Mouse (Mus musculus): ENCODE data around the gene Acot8.

Acot8 gene

DNA sequence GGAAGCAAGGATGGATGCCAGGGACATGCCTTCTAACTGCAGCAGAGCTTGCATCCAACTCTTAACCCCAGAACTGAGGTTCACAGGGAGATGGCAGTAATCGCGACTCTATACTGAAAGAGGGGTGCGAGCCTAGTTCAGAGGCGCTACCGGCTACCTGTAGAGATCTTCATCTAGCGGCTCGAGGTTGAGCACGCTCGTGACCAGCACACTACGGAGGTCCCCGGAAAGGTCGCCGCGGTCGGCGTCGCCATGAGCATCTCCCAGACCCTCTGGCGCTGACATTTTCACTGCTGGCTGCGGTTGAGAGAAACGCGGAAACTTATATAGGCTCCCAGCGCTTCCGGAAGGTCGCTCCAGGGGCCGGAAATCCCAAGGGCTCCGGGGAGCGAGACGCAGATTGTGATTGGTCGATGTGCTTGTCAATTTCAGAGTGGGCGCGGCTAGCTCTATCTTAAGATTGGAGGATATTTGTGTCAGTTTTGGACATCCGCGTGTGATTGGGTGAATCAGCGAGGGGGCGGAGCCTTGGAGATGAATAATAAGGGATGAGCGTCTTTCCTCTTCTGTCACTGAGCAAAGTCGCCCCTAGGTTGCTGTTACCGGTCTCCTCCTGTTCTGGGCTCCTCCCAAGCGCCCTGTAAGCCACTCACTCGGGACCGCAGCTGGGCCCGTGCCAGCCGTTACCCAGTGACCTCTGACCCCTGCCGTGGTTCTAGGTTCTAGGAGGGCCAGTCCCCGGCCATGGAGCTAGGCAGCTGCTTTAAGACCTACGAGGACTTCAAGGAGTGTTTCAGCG, at the start of gene Acot8, which contains the start of gene Zswim3:
Gene Acot8, minus strand, starts transcription at position 350 of the 799 bp plus-strand sequence.
Gene Zswim3, plus strand, starts transcription at position 566 of the 799 bp plus-strand sequence.
- DNase-seq (ENCODE audit: low spot score in 2 of 2) = peak; percentile 98 to 99

GRCm38 (mm10) chr2:164850061-164850460, 45.4 kb upstream of the Acot8 start:
- no peak for DNase-seq (ENCODE audit: low spot score in 2 of 2)

GRCm38 (mm10) chr2:164845782-164846181, 41.1 kb upstream of the Acot8 start:
- no peak for DNase-seq (ENCODE audit: low spot score in 2 of 2)

DNA sequence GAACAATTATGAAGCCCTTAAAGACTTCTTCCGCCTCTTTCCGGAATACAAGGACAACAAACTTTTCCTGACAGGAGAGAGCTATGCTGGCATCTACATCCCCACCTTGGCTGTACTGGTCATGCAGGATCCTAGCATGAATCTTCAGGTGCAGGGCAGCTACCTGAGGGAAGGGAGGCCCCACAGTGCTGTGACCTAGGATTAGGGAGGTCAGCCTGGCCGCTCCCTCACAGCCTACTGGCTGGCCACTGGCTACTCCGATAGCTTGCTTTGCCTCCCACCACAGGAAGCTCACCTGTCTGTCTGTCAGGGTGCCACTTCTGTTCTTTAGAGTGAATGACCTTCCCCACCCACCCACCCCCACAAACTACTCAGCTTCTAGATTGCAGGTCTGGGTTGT, 30.5 kb upstream of the Acot8 start:
- DNase-seq (ENCODE audit: low spot score in 2 of 2) = no peak

DNA sequence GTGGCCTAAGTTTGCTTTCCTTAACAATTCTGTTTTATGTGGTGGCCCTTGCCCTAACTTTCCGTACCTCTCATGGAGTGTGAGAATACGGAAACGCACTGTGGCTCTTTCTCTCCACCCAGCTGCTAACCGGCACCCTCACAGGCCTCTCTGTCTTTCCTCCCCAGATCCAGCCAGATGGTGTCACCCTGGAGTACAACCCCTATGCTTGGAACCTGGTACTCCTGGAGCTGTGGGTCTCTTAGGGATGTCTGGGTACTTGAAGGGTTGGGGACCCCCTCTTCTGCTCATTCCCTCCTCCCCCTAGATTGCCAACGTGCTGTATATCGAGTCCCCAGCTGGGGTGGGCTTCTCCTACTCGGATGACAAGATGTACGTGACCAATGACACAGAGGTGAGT, 29.8 kb upstream of the Acot8 start:
- DNase-seq (ENCODE audit: low spot score in 2 of 2) = no peak

DNA sequence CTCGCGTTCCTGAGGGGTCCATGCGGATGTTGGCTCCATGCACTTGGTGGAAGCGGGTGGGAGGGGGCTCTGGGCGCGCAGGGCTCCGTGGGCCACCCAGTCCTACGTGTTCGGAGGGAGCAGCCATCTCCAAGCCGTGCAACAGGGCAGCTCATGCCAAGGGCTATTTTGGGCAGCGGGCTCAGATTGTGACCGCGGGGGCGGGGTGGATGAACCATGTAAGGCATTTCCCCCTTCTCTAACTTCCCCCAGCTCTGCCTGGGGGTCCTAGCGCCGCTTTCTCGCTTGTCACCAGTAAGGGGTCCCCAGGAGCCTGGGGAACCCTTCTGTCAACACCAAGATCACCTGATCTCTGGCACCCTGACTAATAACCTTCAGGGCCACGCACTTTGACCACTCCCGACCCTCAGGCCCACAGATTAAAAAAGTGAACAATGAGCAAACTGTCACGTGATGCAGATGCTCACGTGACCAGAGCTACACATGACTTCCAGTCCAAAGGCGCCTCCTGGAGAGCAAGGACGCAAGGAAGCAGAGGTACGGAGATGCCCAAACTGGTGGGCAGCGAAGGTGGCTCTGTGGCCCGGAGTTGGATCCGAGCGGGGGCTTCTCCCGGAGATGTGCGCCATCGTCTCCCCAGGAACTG, 28.8 kb upstream of the Acot8 start, which contains the start of gene Neurl2:
Gene Neurl2, minus strand, starts transcription at position 143 of the 646 bp plus-strand sequence.
- peak; percentile 76 to 90 for DNase-seq (ENCODE audit: low spot score in 2 of 2)

GRCm38 (mm10) chr2:164832748-164833301, 28.1 kb upstream of the Acot8 start, which contains the start of gene Ctsa:
Gene Ctsa, plus strand, starts transcription at chr2:164832873.
- peak; percentile 60 to 67 for DNase-seq (ENCODE audit: low spot score in 2 of 2)

DNA sequence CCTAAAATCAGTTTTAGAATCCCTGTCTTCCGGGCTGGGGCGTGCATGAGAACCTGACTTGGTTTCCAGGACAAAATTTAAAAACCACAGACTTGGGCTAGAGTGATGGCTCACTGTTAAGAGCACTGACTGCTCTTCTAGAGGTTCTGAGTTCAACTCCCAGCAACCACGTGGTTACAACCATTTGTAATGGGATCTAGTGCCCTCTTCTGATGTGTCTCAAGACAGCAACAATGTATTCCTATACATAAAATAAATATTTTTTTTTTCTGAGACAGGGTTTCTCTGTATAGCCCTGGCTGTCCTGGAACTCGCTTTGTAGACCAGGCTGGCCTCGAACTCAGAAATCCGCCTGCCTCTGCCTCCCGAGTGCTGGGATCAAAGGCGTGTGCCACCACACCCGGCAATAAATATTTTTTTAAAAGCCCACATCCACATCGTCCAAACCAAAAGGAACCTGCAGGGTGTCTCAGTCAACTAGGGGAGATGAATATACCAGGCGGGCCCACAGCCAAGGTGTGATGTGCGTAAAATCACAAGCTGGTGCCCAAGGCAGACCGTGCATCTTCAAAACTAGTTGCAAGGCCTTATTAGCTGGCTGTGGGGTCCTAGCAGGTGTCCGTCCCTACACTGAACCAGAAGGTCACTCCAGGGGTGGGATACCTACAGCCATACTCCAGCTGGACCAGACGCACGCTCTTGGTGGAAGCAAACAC, 27.5 kb upstream of the Acot8 start:
- DNase-seq (ENCODE audit: low spot score in 2 of 2) = peak in 1 of 2 experiments; percentile 39

DNA sequence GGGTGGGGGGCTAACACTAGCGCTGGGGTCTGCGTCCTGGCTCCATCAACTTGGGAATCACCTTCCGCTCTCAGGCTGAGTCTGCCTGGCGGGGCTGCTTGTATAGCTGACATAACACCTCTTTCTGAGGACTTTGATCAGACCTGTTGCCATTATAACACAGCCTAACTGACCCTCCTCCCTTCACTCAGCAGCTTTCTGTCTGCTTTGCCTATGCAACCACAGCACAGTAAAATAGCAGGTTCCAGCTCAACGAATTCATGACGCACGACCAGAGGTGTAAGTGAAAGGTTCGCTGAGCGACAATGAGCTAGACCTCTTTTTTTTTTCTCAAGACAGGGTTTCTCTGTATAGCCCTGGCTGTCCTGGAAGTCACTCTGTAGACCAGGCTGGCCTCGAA, 26.3 kb upstream of the Acot8 start:
- DNase-seq (ENCODE audit: low spot score in 2 of 2) = no peak

DNA sequence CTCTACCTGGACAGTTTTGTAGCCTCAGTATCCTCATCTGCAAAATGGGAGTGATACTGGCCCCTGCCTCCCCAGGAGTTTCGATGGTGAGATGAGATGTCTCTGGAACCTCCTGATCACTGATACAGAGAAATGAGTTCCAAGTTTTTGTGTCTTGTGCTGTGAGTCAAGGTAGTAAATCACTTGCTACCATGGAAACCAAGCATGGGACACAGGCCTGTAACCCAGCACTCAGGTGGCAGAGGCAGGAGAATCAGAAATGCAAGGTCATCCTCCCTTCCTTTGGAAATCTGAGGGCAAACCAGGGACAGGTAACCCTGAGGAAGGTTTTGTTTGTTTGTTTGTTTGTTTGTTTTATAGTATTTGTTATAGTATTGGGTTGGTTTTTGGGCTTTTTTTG, 24.4 kb upstream of the Acot8 start:
- no peak for DNase-seq (ENCODE audit: low spot score in 2 of 2)

DNA sequence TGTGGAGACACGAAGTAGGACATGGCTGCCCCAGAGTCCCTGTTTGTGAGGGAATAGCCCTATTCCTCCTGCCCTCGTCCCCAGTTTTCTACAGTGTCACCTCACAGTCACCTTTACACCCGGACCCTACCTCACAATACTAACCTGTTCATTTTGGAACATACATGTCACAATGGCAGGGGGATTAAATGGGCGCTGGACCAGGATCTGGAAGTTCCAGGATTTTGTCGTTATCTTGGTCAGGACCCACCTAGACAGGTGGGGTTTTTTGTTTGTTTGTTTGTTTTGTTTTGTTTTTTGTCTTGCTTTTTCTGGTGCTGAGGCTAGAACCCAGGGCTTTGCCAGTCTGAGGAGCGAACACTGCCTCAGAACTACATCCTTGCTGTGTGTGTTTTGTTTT, 23.8 kb upstream of the Acot8 start, which contains the start of gene Spata25:
Gene Spata25, minus strand, starts transcription at position 101 of the 400 bp plus-strand sequence.
- no peak for DNase-seq (ENCODE audit: low spot score in 2 of 2)

- no peak for DNase-seq (ENCODE audit: low spot score in 2 of 2)
Observed at GRCm38 (mm10) chr2:164827146-164827850, 22.6 kb upstream of the Acot8 start.

DNA sequence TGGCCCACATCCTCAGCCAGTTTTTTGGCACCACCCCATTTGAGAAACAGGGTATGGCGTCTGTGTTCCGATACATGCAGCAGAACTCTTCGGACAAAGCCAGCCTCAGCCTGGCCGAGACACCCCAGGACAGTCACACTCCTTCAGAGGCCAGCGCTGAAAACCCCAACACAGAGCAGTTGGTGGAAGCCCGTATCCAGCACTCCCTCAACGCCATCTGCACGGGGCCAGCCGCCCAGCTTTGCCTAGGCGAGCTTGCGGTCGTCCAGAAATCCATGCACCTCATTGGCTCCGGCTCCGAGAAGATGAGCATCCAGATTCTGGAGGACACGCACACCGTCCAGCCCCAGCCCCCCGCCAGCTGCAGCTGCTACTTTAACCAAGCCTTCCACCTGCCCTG, 20.8 kb upstream of the Acot8 start:
- no peak for DNase-seq (ENCODE audit: low spot score in 2 of 2)

DNA sequence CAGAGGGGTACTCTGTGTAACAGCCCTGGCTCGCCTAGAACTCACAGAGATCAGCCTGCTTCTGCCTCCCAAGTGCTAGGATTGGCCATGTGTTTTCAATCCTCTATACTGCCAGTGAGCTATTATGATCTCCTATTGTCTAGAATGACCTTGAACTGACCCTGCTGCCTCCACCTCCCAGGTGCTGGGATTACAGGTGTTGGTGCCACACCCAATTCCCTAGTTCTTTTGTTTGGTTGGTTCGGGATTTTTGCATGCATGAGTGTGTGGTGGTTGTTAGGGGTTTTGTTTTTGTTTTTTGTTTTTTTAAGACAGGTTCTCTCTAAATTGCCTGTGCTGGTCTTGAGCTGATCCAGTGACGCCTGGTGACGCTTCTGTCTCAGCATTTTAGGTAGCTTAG, 19.3 kb upstream of the Acot8 start:
- no peak for DNase-seq (ENCODE audit: low spot score in 2 of 2)

- DNase-seq (ENCODE audit: low spot score in 2 of 2) = no peak
Observed at GRCm38 (mm10) chr2:164823181-164823585, 18.5 kb upstream of the Acot8 start.

DNA sequence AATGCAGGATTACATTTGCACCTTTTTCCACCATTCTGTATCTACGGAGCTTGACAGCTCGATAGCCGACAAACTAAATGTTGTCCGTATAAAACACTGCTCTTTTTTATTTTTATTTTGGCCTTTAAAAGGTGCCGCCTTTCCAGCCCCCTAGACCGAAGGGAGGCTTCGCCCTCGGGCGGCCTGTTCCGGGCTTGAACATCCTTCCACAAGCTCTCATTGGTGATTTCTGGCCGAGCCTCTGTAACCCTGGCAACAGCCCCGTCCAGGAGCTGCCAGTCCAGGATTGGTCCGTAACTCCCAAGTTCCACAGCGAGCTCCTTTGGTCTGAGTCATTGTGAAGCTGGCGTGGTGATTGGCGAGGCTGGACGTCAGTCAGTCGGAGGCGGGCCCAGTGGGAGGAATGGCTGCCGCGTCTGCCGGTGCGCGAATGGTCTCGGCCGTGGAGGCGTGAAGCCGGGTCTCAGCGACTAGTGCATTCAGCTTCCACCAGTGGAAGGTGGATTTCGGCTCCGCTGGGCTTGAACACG, 18.0 kb upstream of the Acot8 start, which contains the start of gene Zswim1:
Gene Zswim1, plus strand, starts transcription at position 51 of the 530 bp plus-strand sequence.
- DNase-seq (ENCODE audit: low spot score in 2 of 2) = peak; percentile 100

- DNase-seq (ENCODE audit: low spot score in 2 of 2) = no peak
Observed at GRCm38 (mm10) chr2:164821060-164821459, 16.4 kb upstream of the Acot8 start.

DNA sequence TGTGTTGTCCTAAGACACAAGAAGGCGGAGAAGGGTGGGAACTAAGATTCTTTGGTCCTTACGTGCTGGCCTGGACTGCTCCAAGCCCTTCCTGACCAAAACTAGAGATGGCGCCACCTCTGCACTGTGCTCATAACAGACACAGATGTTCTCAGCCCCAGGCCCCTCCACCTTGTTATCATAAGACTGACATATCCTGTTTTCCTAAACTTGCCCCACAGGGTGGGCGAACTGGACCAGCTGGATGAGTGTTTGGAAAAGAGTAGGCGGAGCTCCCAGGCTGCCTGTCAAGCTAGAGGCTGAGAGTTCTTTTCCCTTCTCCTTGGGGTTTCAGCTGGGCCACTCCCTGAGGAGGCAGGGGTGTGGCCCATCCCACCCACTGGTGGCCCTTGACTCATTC, 13.0 kb upstream of the Acot8 start:
- DNase-seq (ENCODE audit: low spot score in 2 of 2) = no peak

- no peak for DNase-seq (ENCODE audit: low spot score in 2 of 2)
Observed at GRCm38 (mm10) chr2:164817206-164817605, 12.5 kb upstream of the Acot8 start.

- no peak for DNase-seq (ENCODE audit: low spot score in 2 of 2)
Observed at GRCm38 (mm10) chr2:164815821-164816220, 11.1 kb upstream of the Acot8 start.

DNA sequence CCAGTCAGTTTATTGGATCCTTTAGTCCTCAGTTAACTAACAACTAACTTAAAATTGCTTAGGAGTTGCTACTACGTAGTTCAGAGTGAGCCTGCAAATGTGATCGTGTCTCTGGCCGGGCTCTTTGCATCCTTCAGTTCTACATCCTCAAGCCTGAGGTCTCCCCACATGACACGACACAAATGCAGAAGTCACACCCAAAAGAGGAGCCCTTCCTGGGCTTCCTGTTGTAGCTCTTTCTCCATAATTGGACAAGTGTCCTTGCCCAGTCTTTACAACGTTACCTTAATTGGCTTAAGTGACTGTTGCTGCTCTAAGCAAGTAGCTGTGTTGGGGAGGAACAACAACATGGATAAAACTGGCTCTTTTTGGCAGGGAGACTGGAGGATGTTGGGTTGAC, 10.7 kb upstream of the Acot8 start:
- no peak for DNase-seq (ENCODE audit: low spot score in 2 of 2)

All from cerebellum, postnatal 4 days (tissue).